Mouse (Mus musculus): ENCODE results near the gene Atp8a2.

DNA sequence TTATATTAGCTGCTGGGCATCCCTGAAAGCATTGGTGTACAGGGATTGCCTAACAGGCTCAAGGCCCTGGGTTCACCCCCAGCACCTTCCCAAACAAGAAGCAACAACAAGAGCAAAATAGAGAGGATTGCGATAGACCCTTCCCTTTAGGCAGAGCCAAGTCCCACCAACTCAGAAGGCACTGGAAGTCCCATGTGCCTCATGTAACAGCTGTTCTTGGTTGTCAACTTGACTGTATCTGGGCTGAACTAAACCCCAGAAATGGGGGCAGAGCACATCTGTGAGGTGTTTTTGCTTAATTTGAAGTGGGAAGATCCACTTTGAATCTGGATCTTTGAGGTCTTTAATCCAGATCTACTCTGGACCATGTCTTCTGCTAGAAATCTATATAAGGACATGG, 539.9 kb downstream of the Atp8a2 start:
- no peak for TF ChIP-seq CTCF (IDR thresholded peaks at IDR 0.05; ENCODE audit: low read depth, low read length)
- TF ChIP-seq POLR2A (IDR thresholded peaks at IDR 0.05; ENCODE audit: borderline replicate concordance, low read depth, low read length), result no peak
